Mouse (Mus musculus) lung, postnatal 10 days (tissue): ENCODE results near the gene Slc25a53.
"Not testable (repeated sequence)": the region's sequence is repeated elsewhere in the genome, so short reads cannot be mapped to it uniquely, and the experiment has no call there.

ENCODE experiments used
- DNase-seq: peaks from one replicate; pipeline ENCODE4 v3.0.0; 2021

The Slc25a53 gene

DNA sequence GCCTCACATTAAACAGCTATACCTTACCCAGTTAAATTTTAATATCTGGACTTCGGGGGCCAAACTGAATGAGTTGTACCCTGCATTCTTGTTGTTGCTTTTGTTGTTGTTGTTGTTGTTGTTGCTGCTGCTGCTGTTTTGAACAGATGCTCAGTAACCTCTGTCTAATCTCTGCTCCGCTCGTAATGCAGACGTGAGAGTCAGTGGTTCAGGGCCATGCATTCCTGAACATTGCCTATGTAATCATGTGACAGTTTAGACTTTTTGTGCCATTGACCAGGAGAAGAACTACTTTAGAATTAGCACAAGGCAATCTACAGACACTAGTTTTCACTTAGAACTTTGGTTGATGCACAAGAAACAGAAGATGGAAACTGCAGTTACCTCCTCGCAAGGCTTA, 79.8 kb downstream of the Slc25a53 start:
- DNase-seq = not testable (repeated sequence)

GRCm38 (mm10) chrX:136957583-136958279, 80.4 kb downstream of the Slc25a53 start:
- peak; percentile 55 for DNase-seq

DNA sequence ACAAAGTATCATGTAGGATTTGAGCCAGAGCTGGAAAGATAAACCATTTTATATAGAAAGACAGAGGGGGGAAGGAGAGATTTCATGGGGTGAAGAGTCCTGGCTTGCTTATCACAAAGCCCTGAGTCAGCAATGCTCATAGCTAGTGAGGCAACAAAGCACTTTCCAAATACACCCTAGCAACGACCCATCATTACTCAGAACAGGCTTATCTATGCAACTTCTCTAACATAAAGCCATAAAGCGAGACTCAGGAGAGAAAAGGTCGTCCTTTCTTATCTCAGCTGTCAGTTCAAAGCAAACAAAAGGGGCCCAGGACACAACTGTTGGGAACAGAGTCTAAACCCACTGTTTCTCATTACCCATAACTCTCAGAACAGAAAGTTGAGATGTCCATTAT, 100.1 kb downstream of the Slc25a53 start:
- no peak for DNase-seq
